Mouse (Mus musculus) stomach, embryonic 16.5 days (tissue): Measurements from ENCODE around the gene Nelfe. TPM values are rescaled to one million over a fixed set of nuclear protein-coding genes. Genes with fewer than 3 reads are reported as not detected.
"Not testable (repeated sequence)": the region's sequence is repeated elsewhere in the genome, so short reads cannot be mapped to it uniquely, and the experiment has no call there.

ENCODE experiments used
- ATAC-seq: fragments of 200-750 bp; cut with Nextera tagmentation; 2 replicates; pipeline ENCODE4 v1.8.0; 2017; ENCODE audit warnings: moderate number of reproducible peaks, moderate TSS enrichment; ENCODE audit not compliant: insufficient read depth, low FRiP score
- H3K27ac ChIP-seq: fragments of 300-500 bp; sonication (generic); 2 replicates; pipeline ENCODE4 v1.5.1; 2014; ENCODE audit warnings: low read length
- H3K27me3 ChIP-seq: fragments of 300-500 bp; sonication (generic); 2 replicates; pipeline ENCODE4 v1.6.1; 2014; ENCODE audit warnings: low read length, control low read depth, mixed read lengths; ENCODE audit not compliant: control insufficient read depth, insufficient read depth
- H3K36me3 ChIP-seq: fragments of 300-500 bp; sonication (generic); 2 replicates; pipeline ENCODE4 v1.6.1; 2014; ENCODE audit warnings: low read length; ENCODE audit not compliant: control insufficient read depth, insufficient read depth
- H3K4me1 ChIP-seq: fragments of 300-500 bp; sonication (generic); 2 replicates; pipeline ENCODE4 v1.6.1; 2014; ENCODE audit warnings: low read length, control low read depth, mixed read lengths; ENCODE audit not compliant: control insufficient read depth, insufficient read depth
- H3K4me2 ChIP-seq: fragments of 300-500 bp; sonication (generic); 2 replicates; pipeline ENCODE4 v1.6.1; 2014; ENCODE audit warnings: low read depth, low read length, mixed read lengths
- H3K4me3 ChIP-seq: fragments of 300-500 bp; sonication (generic); replicated peaks from 2 replicates; pipeline ENCODE4 v1.5.1; 2014; ENCODE audit warnings: mild to moderate bottlenecking, low read length
- H3K9ac ChIP-seq: fragments of 300-500 bp; sonication (generic); 2 replicates; pipeline ENCODE4 v1.6.1; 2014; ENCODE audit warnings: low read length
- H3K9me3 ChIP-seq: fragments of 300-500 bp; sonication (generic); replicated peaks from 2 replicates; pipeline ENCODE4 v1.6.1; 2016; ENCODE audit warnings: low read length, control low read depth; ENCODE audit not compliant: control insufficient read depth
- WGBS: fragments of 180-500 bp; shearing (Covaris S2); extraction: QIAGEN DNeasy Blood & Tissue Kit; methylation state at CpG from one replicate; pipeline ENCODE4 v1.1.7; 2014; 5-methylcytosine and 5-hydroxymethylcytosine counted together
- polyA plus RNA-seq: library from polyadenylated mRNA; unstranded; fragments of >200 nt; fragmentation: Nextera tagmentation; extraction: Ambion mirVana; gene quantifications from 2 replicates; pipeline ENCODE4 v1.2.1, GENCODE M21; 2015

Gene Nelfe
- polyA plus RNA-seq, 1 experiment from 2014 or later: 89.5 TPM

GRCm38 (mm10) chr17:34810411-34810810, 39.8 kb upstream of the Nelfe start:
- not testable (repeated sequence) for H3K4me3 ChIP-seq, ATAC-seq, H3K36me3 ChIP-seq, H3K4me2 ChIP-seq, H3K27ac ChIP-seq, H3K9ac ChIP-seq, H3K4me1 ChIP-seq, H3K27me3 ChIP-seq, H3K9me3 ChIP-seq
- WGBS: 90% methylated on average over 5 of the region's 5 CpGs

GRCm38 (mm10) chr17:34810811-34811210, 39.4 kb upstream of the Nelfe start:
- H3K9ac ChIP-seq, H3K36me3 ChIP-seq, ATAC-seq, H3K4me2 ChIP-seq, H3K4me1 ChIP-seq, H3K9me3 ChIP-seq, H3K4me3 ChIP-seq, H3K27me3 ChIP-seq, H3K27ac ChIP-seq: not testable (repeated sequence)
- 80% methylated on average over 8 of the region's 8 CpGs for WGBS

- Histone ChIP-seq H3K36me3 (no peaks in the 10 kb centered on the region), H3K4me3 (no peak overlapping the region), H3K4me2 (no peak overlapping the region), H3K9me3 (no peaks in the 10 kb centered on the region), H3K9ac (no peak overlapping the region), H3K27me3 (no peaks in the 10 kb centered on the region), H3K27ac (no peak overlapping the region), H3K4me1 (no peaks in the 10 kb centered on the region)
- no peak for ATAC-seq
- WGBS: 66% methylated on average over 15 of the region's 15 CpGs
These were observed 38.9 kb upstream of the Nelfe start for GRCm38 (mm10) chr17:34811275-34811674.

DNA sequence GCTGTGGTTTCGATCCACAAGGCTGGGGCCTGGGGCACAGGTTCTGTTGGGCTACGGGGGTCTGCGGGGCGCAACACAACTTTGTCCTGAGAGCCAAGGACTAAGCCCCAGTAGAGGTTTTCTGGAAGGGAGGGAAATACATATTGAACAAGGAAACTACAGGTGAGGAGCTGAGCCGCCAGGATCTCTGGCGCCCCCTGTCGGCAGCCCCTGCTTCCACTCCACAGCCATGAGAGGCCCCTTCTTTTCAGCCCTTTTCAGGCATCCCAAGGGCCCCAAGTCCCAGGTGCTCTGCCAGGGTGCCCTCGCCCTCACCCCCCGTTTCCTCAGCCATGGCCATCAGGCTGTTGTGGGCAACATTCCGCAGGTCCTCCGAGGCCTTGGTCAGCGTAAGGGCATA, 36.4 kb upstream of the Nelfe start:
- ATAC-seq, H3K9me3 ChIP-seq, H3K36me3 ChIP-seq, H3K9ac ChIP-seq, H3K4me1 ChIP-seq, H3K27me3 ChIP-seq, H3K27ac ChIP-seq, H3K4me2 ChIP-seq, H3K4me3 ChIP-seq: not testable (repeated sequence)
- 58% methylated on average over 11 of the region's 12 CpGs for WGBS

GRCm38 (mm10) chr17:34814818-34815370, 35.3 kb upstream of the Nelfe start:
- H3K27me3 ChIP-seq: no peaks in the 10 kb centered on the region
- no peak for ATAC-seq
- no peak overlapping the region for H3K27ac ChIP-seq
- H3K4me2 ChIP-seq: no peak overlapping the region
- H3K9ac ChIP-seq: no peak overlapping the region
- no peaks in the 10 kb centered on the region for H3K9me3 ChIP-seq
- no peaks in the 10 kb centered on the region for H3K4me1 ChIP-seq
- H3K36me3 ChIP-seq: no peaks in the 10 kb centered on the region
- 74% methylated on average over 7 of the region's 7 CpGs for WGBS
- H3K4me3 ChIP-seq: no peak overlapping the region

DNA sequence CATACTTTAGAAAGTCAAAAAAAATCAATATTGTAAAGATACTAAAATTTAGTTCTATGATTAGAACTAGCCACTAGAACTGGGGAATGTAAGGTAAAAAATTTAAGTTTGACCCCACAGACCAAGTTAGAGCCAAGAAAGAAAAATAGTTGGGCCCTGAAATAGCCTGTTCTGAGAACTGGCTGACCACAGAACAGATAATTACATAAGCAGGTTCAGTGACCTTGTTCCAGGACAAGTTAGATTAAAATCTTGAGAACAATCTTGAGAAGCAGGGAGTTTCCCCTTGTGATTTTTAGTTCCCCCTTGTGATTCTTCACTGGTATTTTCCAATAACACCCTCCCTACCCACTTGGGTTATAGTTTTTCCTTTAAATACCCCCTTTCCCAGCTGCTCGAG, 19.4 kb upstream of the Nelfe start:
- H3K27ac ChIP-seq, H3K9me3 ChIP-seq, H3K9ac ChIP-seq, H3K27me3 ChIP-seq, H3K4me3 ChIP-seq, ATAC-seq, H3K4me2 ChIP-seq, H3K4me1 ChIP-seq: not testable (repeated sequence)
- H3K36me3 ChIP-seq: peaks cover 26% of the 10 kb centered on the region
- WGBS: 95% methylated on average over 1 of the region's 1 CpGs

DNA sequence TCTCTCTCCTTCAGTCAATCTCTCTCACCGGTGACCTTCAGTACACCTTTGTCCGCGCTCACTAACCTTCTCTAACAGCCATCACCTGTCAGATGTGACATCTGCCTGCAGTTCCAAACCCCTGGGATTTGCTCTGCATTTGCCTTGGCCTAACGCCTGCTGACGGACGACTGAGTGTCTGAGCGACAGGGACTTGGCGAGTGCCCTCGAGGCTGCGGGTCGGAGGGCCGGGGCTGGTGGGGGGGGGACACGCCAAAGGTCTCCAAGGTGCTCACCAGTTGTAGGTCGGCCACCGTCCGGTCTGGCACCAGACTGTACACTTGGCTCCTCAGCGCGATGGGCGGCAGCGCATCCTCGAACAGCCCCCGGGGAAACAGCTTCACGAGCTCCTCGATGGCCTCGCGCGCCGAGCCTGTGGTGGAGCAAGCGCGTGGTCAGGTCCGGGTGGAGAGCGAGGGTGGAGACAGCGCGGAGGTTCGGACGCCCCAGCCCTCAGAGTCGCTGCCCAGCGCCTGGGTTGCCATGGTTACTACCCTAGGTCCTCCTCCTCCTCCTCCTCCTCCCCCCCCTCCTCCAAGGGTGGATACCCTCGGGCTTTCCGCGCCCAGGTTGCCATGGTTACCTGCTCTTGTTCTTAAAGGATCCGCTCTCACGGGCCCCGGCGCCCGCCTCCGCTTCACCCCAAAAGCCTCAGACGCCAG, 13.9 kb upstream of the Nelfe start:
- H3K27ac ChIP-seq: peak overlapping the region; percentile 61; the same call in 1 of the 2 replicates
- H3K9me3 ChIP-seq: no peaks in the 10 kb centered on the region
- peak overlapping the region; percentile 98 for H3K4me2 ChIP-seq

DNA sequence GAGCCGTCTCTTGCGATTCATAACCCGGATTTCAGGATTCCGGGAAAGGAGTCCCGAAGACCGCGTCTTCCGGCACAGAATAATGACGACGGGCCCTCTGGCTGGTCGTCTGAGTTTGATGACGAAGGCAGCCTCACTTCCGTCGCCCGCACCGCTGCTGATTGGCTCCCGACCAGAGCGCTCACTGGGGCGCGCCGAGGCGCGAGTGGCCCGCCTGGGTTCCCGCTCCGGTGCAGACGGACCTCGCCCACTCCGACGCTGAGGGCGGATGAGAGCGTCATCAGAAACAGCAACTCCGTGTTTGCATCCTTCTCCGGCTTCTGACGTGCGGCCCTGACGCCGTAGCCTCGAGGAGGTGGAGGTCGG, 13.4 kb upstream of the Nelfe start, which contains the start of the genes Stk19 and Dxo:
Gene Stk19 (minus strand): TSS at position 90 of the 366 bp plus-strand sequence.
Gene Dxo (plus strand): TSS at position 164 of the 366 bp plus-strand sequence.
- ATAC-seq: peak; percentile 93
- Histone ChIP-seq H3K27me3 (no peaks in the 10 kb centered on the region), H3K9me3 (no peaks in the 10 kb centered on the region), H3K9ac (peak within 1 kb of the TSS; percentile 81), H3K27ac (peak within 1 kb of the TSS; percentile 69), H3K36me3 (0 out of 2 replicates have a peak, but pooled peaks cover 5% of the 10 kb centered on the region), H3K4me3 (peak within 1 kb of the TSS; percentile 85), H3K4me2 (peak within 1 kb of the TSS; percentile 98), H3K4me1 (peaks cover 14% of the 10 kb centered on the region)
- under 1% methylated on average over 40 of the region's 40 CpGs for WGBS

More for the DNA sequence above, 13.9 kb upstream of the Nelfe start:
- Histone ChIP-seq H3K4me1 (peaks cover 14% of the 10 kb centered on the region), H3K36me3 (peaks cover 6% of the 10 kb centered on the region; the same call in 1 of the 2 replicates), H3K27me3 (no peaks in the 10 kb centered on the region), H3K4me3 (peak overlapping the region; percentile 85), H3K9ac (peak overlapping the region; percentile 79)
- ATAC-seq: peak; percentile 71
- 3% methylated on average over 48 of the region's 48 CpGs for WGBS

- peak; percentile 26; the same call in 1 of the 2 replicates for ATAC-seq
- 0 out of 2 replicates have a peak, but pooled peaks cover 5% of the 10 kb centered on the region for H3K36me3 ChIP-seq
- no peaks in the 10 kb centered on the region for H3K9me3 ChIP-seq
These were observed 12.5 kb upstream of the Nelfe start for GRCm38 (mm10) chr17:34837464-34838324.

More at GRCm38 (mm10) chr17:34837464-34838324, 12.5 kb upstream of the Nelfe start:
- peak overlapping the region; percentile 97 for H3K4me2 ChIP-seq
- peak overlapping the region; percentile 85 for H3K4me3 ChIP-seq
- peak overlapping the region; percentile 69; the same call in 1 of the 2 replicates for H3K27ac ChIP-seq
- peaks cover 14% of the 10 kb centered on the region for H3K4me1 ChIP-seq
- no peaks in the 10 kb centered on the region for H3K27me3 ChIP-seq
- peak overlapping the region; percentile 81 for H3K9ac ChIP-seq
- WGBS: 33% methylated on average over 43 of the region's 43 CpGs
